Mouse (Mus musculus) neural tube, embryonic 13.5 days (tissue): ENCODE measurements around the gene Tnfrsf26. TPM values are rescaled to one million over a fixed set of nuclear protein-coding genes. Genes with fewer than 3 reads are reported as not detected.
"Not testable (repeated sequence)": the region's sequence is repeated elsewhere in the genome, so short reads cannot be mapped to it uniquely, and the experiment has no call there.

Source experiments
- ATAC-seq: fragments of 200-750 bp; cut with Nextera tagmentation; 2 replicates; pipeline ENCODE4 v1.8.0; 2017; ENCODE audit warnings: low read depth, mild to moderate bottlenecking, moderate TSS enrichment, moderate library complexity
- H3K27ac ChIP-seq: fragments of 300-500 bp; sonication (generic); replicated peaks from 2 replicates; pipeline ENCODE4 v1.5.1; 2015; ENCODE audit warnings: moderate library complexity, mild to moderate bottlenecking, inconsistent platforms
- H3K27me3 ChIP-seq: fragments of 300-500 bp; sonication (generic); 2 replicates; pipeline ENCODE4 v1.6.1; 2015; ENCODE audit warnings: mild to moderate bottlenecking, inconsistent platforms
- H3K36me3 ChIP-seq: fragments of 300-500 bp; sonication (generic); 2 replicates; pipeline ENCODE4 v1.6.1; 2015; ENCODE audit warnings: mild to moderate bottlenecking, inconsistent platforms
- H3K4me1 ChIP-seq: fragments of 300-500 bp; sonication (generic); replicated peaks from 2 replicates; pipeline ENCODE4 v1.6.1; 2015; ENCODE audit warnings: inconsistent platforms
- H3K4me2 ChIP-seq: fragments of 300-500 bp; sonication (generic); 2 replicates; pipeline ENCODE4 v1.6.1; 2015; ENCODE audit warnings: inconsistent platforms, mild to moderate bottlenecking, moderate library complexity
- H3K4me3 ChIP-seq: fragments of 300-500 bp; sonication (generic); 2 replicates; pipeline ENCODE4 v1.5.1; 2015; ENCODE audit warnings: mild to moderate bottlenecking, inconsistent platforms
- H3K9ac ChIP-seq: fragments of 300-500 bp; sonication (generic); 2 replicates; pipeline ENCODE4 v1.6.1; 2015; ENCODE audit warnings: moderate library complexity, mild to moderate bottlenecking, inconsistent platforms
- H3K9me3 ChIP-seq: fragments of 300-500 bp; sonication (generic); 2 replicates; pipeline ENCODE4 v1.6.1; 2016; ENCODE audit warnings: inconsistent platforms
- WGBS: fragments of 180-500 bp; shearing (Covaris S2); methylation state at CpG from one replicate; pipeline ENCODE4 v1.1.7; 2015; 5-methylcytosine and 5-hydroxymethylcytosine counted together
- polyA plus RNA-seq: library from polyadenylated mRNA; unstranded; fragments of >200 nt; fragmentation: Nextera tagmentation; extraction: Ambion mirVana; gene quantifications from 2 replicates; pipeline ENCODE4 v1.2.1, GENCODE M21; 2015

The Tnfrsf26 gene
- 0.10 and 0.28 TPM in 2 replicates for polyA plus RNA-seq

- Histone ChIP-seq H3K36me3 (no peaks in the 10 kb centered on the region), H3K9ac (no peak within 1 kb of the TSS), H3K9me3 (no peaks in the 10 kb centered on the region), H3K27me3 (no peaks in the 10 kb centered on the region), H3K4me1 (no peaks in the 10 kb centered on the region), H3K4me3 (no peak within 1 kb of the TSS), H3K4me2 (no peak within 1 kb of the TSS), H3K27ac (no peak within 1 kb of the TSS)
- ATAC-seq, result no peak
- 95% methylated on average over 1 of the region's 1 CpGs for WGBS
These were observed at the start of gene Tnfrsf26 for GRCm38 (mm10) chr7:143628540-143628939. Gene Tnfrsf26, minus strand, starts transcription at chr7:143628722.

DNA sequence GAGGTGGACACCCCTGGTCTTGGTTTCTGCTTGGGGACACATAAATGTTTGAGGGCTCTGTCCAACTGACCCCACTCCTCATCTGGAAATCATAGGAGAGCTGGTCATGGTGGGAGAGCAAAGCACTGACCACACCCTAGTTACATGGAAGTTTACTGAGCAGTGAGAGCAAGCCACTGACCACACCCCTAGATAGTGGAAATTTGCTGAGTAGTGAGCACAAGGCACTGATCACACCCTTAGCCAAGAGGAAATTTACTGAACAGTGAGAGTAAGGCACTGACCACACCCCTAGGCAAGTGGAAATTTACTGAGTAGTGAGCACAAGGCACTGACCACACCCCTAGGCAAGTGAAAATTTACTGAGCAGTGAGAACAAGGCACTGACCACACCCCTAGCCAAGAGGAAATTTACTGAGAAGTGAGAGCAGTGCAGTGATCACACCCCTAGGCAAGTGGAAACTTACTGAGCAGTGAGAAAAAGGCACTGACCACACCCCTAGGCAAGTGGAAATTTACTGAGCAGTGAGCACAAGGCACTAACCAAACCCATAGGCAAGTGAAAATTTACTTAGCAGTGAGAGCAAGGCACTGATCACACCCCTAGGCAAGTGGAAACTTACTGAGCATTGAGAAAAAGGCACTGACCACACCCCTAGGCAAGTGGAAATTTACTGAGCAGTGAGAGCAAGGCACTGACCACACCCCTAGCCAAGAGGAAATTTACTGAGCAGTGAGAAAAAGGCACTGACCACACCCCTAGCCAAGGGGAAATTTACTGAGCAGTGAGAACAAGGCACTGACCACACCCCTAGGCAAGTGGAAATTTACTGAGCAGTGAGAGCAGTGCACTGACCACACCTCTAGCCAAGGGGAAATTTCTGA is 38.1 kb upstream of the Tnfrsf26 start:
- no peaks in the 10 kb centered on the region for H3K4me1 ChIP-seq
- no peak overlapping the region for H3K4me3 ChIP-seq
- H3K4me2 ChIP-seq, result no peak overlapping the region
- ATAC-seq, result no peak
- H3K36me3 ChIP-seq, result no peaks in the 10 kb centered on the region
- no peaks in the 10 kb centered on the region for H3K27me3 ChIP-seq
- H3K27ac ChIP-seq, result no peak overlapping the region
- H3K9me3 ChIP-seq, result no peaks in the 10 kb centered on the region
- no peak overlapping the region for H3K9ac ChIP-seq

DNA sequence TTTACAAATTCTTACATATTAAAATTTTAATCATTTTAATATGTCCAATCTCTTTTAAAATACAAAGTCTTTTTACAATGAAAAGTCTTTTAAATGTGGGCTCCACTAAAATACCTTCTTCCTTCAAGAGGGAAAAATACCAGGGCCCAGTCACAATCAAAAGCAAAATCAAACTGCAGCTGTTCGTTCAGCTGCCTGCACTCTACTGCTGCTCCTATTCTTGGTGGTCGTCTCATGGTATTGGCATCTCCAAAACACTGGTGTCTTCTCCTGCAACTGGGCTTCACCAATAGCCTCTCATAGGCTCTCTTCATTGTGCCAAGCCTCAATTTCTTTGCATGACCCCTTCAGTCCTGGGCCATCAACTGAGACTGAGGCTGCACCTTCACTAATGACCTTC is 34.9 kb upstream of the Tnfrsf26 start:
- no peak overlapping the region for H3K9ac ChIP-seq
- 89% methylated on average over 2 of the region's 2 CpGs for WGBS

DNA sequence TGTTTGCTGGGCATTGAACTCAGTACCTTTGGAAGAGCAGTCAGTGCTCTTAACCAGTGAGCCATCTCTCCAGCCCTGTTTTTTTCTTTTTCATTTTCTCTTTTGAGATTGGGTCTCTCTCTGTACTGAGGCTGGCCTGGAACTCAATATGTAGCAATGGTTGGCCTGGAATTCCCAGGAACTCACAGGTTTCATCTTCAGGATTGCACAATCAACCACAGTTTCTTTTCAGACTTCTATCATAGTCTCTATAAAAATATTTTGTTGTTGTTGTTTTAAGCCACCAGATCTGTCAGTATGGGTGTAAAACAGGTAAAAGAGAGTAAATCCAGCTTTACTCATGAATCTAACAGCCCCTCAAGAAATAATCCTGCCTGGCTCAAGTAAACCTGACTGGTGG is 32.3 kb upstream of the Tnfrsf26 start:
- Histone ChIP-seq H3K4me3 (no peak overlapping the region), H3K9ac (no peak overlapping the region), H3K4me2 (no peak overlapping the region), H3K4me1 (no peaks in the 10 kb centered on the region), H3K27ac (no peak overlapping the region), H3K27me3 (no peaks in the 10 kb centered on the region), H3K9me3 (no peaks in the 10 kb centered on the region), H3K36me3 (no peaks in the 10 kb centered on the region)
- ATAC-seq, result no peak

More for the DNA sequence above, 34.9 kb upstream of the Tnfrsf26 start:
- H3K4me2 ChIP-seq, result no peak overlapping the region
- no peak for ATAC-seq
- H3K4me3 ChIP-seq, result no peak overlapping the region
- no peaks in the 10 kb centered on the region for H3K36me3 ChIP-seq
- H3K9me3 ChIP-seq, result no peaks in the 10 kb centered on the region
- no peaks in the 10 kb centered on the region for H3K27me3 ChIP-seq
- H3K27ac ChIP-seq, result no peak overlapping the region
- no peaks in the 10 kb centered on the region for H3K4me1 ChIP-seq

GRCm38 (mm10) chr7:143649769-143650346 is 21.3 kb upstream of the Tnfrsf26 start:
- not testable (repeated sequence) for H3K9ac ChIP-seq, H3K27ac ChIP-seq, H3K9me3 ChIP-seq, H3K4me1 ChIP-seq, H3K27me3 ChIP-seq, H3K36me3 ChIP-seq
- WGBS, result 57% methylated on average over 10 of the region's 10 CpGs
- 0 out of 2 replicates have a peak, but pooled peaks have one; percentile 27 for ATAC-seq
- H3K4me3 ChIP-seq, result peak overlapping the region; percentile 74
- H3K4me2 ChIP-seq, result peak overlapping the region; percentile 86

DNA sequence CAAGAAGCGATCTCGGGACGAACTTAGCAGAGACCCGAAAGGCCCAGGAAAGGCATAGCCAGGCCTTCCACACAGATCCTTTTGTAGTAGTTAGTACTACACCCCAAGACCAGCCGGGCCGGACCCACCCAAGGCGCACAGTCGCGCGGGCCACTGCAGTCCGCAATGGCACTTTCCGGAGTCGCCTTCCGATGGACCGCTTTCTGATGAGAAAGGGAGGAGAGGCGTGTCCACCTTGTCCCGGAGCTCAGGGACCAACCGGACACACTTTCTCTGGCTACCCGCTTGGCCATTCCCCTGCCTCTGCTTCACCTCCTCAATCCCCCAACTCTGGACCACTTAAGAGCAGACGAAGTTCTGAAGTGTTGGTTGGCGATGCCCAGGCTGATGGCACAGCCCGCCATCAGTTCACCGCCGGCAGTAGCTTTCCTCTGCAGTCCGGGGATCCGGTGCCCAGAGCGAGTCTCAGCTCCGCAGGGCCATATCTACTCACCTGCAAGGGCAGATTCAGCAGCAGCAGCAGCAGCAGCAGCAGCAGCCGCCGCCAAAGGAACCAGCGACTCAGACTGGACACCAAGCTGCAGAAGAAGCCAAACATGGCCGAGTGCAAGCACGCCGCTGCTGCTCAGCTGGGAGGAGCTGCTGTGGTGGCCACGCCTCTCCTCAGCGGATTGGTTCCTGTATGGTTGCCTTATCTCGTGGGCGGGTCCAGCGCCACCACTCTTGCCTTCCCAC is 20.7 kb upstream of the Tnfrsf26 start, which contains the start of gene Tnfrsf22:
TSS of gene Tnfrsf22 (minus strand) at position 628 of the 735 bp plus-strand sequence.
- 3% methylated on average over 39 of the region's 39 CpGs for WGBS
- Histone ChIP-seq H3K9ac (peak within 1 kb of the TSS; percentile 81), H3K4me1 (peaks cover 3% of the 10 kb centered on the region; the same call in 1 of the 2 replicates), H3K36me3 (no peaks in the 10 kb centered on the region), H3K4me2 (peak within 1 kb of the TSS; percentile 86), H3K27me3 (no peaks in the 10 kb centered on the region), H3K9me3 (peaks cover 8% of the 10 kb centered on the region; the same call in 1 of the 2 replicates), H3K4me3 (peak within 1 kb of the TSS; percentile 74), H3K27ac (no peak within 1 kb of the TSS)
- ATAC-seq, result peak; percentile 100

GRCm38 (mm10) chr7:143643949-143644348 is 15.4 kb upstream of the Tnfrsf26 start:
- not testable (repeated sequence) for H3K27ac ChIP-seq, H3K27me3 ChIP-seq, H3K4me1 ChIP-seq, ATAC-seq, H3K36me3 ChIP-seq, H3K9me3 ChIP-seq, H3K4me2 ChIP-seq, H3K4me3 ChIP-seq, H3K9ac ChIP-seq
- WGBS, result 99% methylated on average over 2 of the region's 2 CpGs

DNA sequence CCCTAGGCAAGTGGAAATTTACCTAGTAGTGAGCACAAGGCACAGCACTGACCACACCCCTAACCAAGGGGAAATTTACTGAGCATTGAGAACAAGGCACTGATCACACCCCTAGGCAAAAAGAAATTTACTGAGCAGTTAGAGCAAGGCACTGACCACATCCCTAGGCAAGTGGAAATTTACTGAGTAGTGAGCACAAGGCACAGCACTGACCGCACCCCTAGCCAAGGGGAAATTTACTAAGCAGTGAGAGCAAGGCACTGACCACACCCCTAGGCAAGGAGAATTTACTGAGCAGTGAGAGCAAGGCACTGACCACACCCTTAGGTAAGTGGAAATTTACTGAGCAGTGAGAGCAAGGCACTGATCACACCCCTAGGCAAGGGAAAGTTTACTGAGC is 8.2 kb upstream of the Tnfrsf26 start:
- no peak for ATAC-seq
- WGBS, result 97% methylated on average over 1 of the region's 1 CpGs
- Histone ChIP-seq H3K4me1 (no peaks in the 10 kb centered on the region), H3K36me3 (no peaks in the 10 kb centered on the region), H3K4me3 (no peak overlapping the region), H3K27ac (no peak overlapping the region), H3K9me3 (no peaks in the 10 kb centered on the region), H3K4me2 (no peak overlapping the region), H3K27me3 (no peaks in the 10 kb centered on the region), H3K9ac (no peak overlapping the region)

GRCm38 (mm10) chr7:143631503-143631902 is 3.0 kb upstream of the Tnfrsf26 start:
- Histone ChIP-seq H3K27me3 (no peaks in the 10 kb centered on the region), H3K4me1 (no peaks in the 10 kb centered on the region), H3K9me3 (no peaks in the 10 kb centered on the region), H3K4me2 (no peak overlapping the region), H3K4me3 (no peak overlapping the region), H3K27ac (no peak overlapping the region), H3K36me3 (no peaks in the 10 kb centered on the region), H3K9ac (no peak overlapping the region)
- 64% methylated on average over 2 of the region's 2 CpGs for WGBS
- no peak for ATAC-seq

DNA sequence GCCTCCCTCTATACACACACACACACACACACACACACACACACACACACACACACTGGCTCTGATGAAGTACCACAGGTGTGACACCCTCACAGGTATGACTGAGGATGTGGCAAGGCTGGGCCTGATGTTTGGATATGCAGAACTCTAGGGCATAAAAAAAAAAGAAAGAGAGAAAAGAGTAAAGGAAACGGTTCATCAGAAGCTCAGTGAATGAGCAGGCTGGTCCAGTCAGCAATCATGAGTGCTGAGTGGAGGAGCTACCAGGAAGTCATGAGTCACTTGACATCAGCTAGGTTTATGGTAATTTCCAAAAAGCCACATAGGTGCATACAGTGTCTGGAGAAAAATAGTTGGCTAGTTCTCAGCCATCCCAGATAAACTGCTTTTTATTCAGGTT is 979 bp upstream of the Tnfrsf26 start:
- 60% methylated on average over 1 of the region's 1 CpGs for WGBS
- H3K36me3 ChIP-seq, result no peaks in the 10 kb centered on the region
- ATAC-seq, result no peak

GRCm38 (mm10) chr7:143627555-143628286 is 801 bp downstream of the Tnfrsf26 start:
- Histone ChIP-seq H3K9ac (no peak overlapping the region), H3K36me3 (no peaks in the 10 kb centered on the region), H3K27ac (no peak overlapping the region), H3K9me3 (no peaks in the 10 kb centered on the region), H3K4me1 (no peaks in the 10 kb centered on the region), H3K4me2 (no peak overlapping the region), H3K4me3 (no peak overlapping the region), H3K27me3 (no peaks in the 10 kb centered on the region)
- no peak for ATAC-seq
- WGBS, result 63% methylated on average over 10 of the region's 10 CpGs

More for the DNA sequence above, 979 bp upstream of the Tnfrsf26 start:
- Histone ChIP-seq H3K4me3 (no peak overlapping the region), H3K4me1 (no peaks in the 10 kb centered on the region), H3K27ac (no peak overlapping the region), H3K27me3 (no peaks in the 10 kb centered on the region), H3K9me3 (no peaks in the 10 kb centered on the region), H3K9ac (no peak overlapping the region), H3K4me2 (no peak overlapping the region)
